Mouse (Mus musculus) cerebellum, postnatal 10 days (tissue): ENCODE data around the gene Rftn2.

Experiments used
- DNase-seq, 2 experiments: peaks; one replicate each; pipeline ENCODE4 v3.0.0; 2021; ENCODE audit warnings: mixed read lengths in 2 of 2

The Rftn2 gene

DNA sequence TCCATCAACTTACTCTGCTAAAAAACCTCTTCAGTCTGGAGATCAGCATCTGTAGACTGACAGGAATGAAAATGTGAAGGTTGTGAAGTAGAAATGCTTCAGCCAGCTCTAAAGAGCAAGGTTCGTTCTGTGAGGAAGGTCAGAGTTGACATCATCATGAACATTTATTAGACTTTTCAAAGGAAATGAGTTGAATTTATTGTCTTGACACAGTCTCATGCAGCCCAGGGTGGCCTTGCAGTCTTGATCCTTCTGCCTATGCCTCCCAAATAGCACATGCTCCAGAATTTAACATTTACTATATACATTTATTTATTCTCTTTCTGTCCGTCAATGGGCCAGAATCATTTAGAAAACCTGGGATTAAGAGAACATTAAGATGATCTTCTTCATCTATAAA lies 103.0 kb downstream of the Rftn2 start:
- DNase-seq: no peak

DNA sequence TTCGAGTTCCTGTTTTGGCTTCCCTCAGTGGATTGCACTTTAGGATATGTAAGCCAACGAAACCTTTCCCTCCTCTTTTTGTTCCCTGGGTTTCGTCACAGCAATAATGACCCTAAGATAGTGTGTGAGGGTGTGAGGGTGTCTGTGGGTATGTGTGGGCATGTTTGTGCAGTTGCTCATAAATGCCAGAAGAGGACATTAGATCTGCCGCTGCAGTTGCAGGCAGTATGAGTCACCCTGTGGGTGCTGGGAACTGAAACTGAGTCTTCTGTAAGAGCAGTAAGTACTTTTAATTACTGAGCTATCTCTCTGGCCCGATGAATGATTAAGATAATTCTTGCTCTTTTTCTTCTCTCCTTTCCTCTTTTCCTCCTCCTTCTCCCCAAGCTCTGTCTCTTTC lies 103.5 kb downstream of the Rftn2 start:
- DNase-seq: no peak
